13 mouse cellular contexts compared by ENCODE assay signal in genomic region chr4:88196500-88196912, GRCm38 (mm10).
DNase-seq lines count a peak whose midpoint lies in the region; ATAC-seq and TF ChIP-seq lines count a peak whose summit lies in the region.
"Had no signal": no experiment of that assay in that cellular context is flagged by ENCODE, and none has a peak within 500 bp of the region (broad histone marks: within the 10 kb centered on the region; RNA-seq: fewer than 3 reads in every experiment).

No protein-coding gene starts in this region.

- whole genome bisulfite sequencing in forebrain, embryonic 16.5 days = 36% methylated on average over 4 of the region's 4 CpGs

- no peak overlapping the region for H3K4me3 ChIP-seq in layer of hippocampus, adult 2 months
- H3K4me3 ChIP-seq in forebrain, embryonic 16.5 days (replicated peaks; ENCODE audit: low read length) = no peak overlapping the region
- H3K4me3 ChIP-seq: erythroblast, embryonic 14.5 days had no signal

- H3K27ac ChIP-seq in layer of hippocampus, adult 2 months = peak overlapping the region; percentile 75
- H3K27ac ChIP-seq in forebrain, embryonic 16.5 days (ENCODE audit: low read length) = peak overlapping the region; percentile 91
- H3K27ac ChIP-seq: kidney, postnatal 0 days had no signal

- no peaks in the 10 kb centered on the region for H3K27me3 ChIP-seq in forebrain, embryonic 16.5 days (replicated peaks; ENCODE audit: control insufficient read depth, insufficient read depth, low read length)
- H3K27me3 ChIP-seq: CH12.LX had no signal

- no peak for TF ChIP-seq CTCF in layer of hippocampus, adult 2 months (conservative IDR thresholded peaks at IDR 0.05)
- TF ChIP-seq CTCF in brain, embryonic 14.5 days (IDR thresholded peaks at IDR 0.05; ENCODE audit: borderline replicate concordance, extremely low read depth, insufficient read depth, insufficient read length) = no peak

- DNase-seq in layer of hippocampus, adult 2 months (ENCODE audit: low spot score in 2 of 2) = peak; percentile 33 to 39
- no peak for DNase-seq in layer of hippocampus, postnatal 25 days (ENCODE audit: extremely low spot score in 1 of 2, low spot score in 1 of 2)
- DNase-seq in brain, embryonic 14.5 days (ENCODE audit: low read depth) = peak; percentile 69
- peak; percentile 45 for DNase-seq in cerebellum, adult 11 months
- DNase-seq in kidney, adult 8-10 months = no peak
- no peak for DNase-seq in spleen, postnatal 10 days (ENCODE audit: low spot score in 2 of 2)
- DNase-seq: gastrocnemius, postnatal 14 days had no signal

- H3K4me2 ChIP-seq in forebrain, embryonic 16.5 days (ENCODE audit: low read length) = no peak overlapping the region
- H3K4me2 ChIP-seq: heart, embryonic 11.5 days; liver, embryonic 11.5 days had no signal

- no peak for TF ChIP-seq POLR2A in brain, embryonic 14.5 days (IDR thresholded peaks at IDR 0.05; ENCODE audit: borderline replicate concordance, extremely low read depth, insufficient read depth, insufficient read length, poor library complexity, severe bottlenecking)

- no peaks in the 10 kb centered on the region for H3K36me3 ChIP-seq in forebrain, embryonic 16.5 days (ENCODE audit: control insufficient read depth, insufficient read depth)

- H3K9ac ChIP-seq in forebrain, embryonic 16.5 days (replicated peaks; ENCODE audit: low read depth, low read length) = no peak overlapping the region

- H3K9me3 ChIP-seq in forebrain, embryonic 16.5 days (ENCODE audit: control insufficient read depth, low read length) = no peaks in the 10 kb centered on the region

- H3K4me1 ChIP-seq in forebrain, embryonic 16.5 days (replicated peaks; ENCODE audit: control insufficient read depth, insufficient read depth, low read length) = peaks cover 4% of the 10 kb centered on the region

- peak; percentile 71 for ATAC-seq in forebrain, embryonic 16.5 days

Comparison
In these comparisons a context has a peak if more than half of its experiments do, and no peak if none do; other contexts are left out.
1. DNase-seq: peak in layer of hippocampus, adult 2 months (2 of 2), brain, embryonic 14.5 days (single experiment) and cerebellum, adult 11 months (single experiment); none in layer of hippocampus, postnatal 25 days (0 of 2), kidney, adult 8-10 months (0 of 2) and spleen, postnatal 10 days (0 of 2).